Mouse (Mus musculus): Measurements from ENCODE around the gene Stc2.

Gene Stc2

DNA sequence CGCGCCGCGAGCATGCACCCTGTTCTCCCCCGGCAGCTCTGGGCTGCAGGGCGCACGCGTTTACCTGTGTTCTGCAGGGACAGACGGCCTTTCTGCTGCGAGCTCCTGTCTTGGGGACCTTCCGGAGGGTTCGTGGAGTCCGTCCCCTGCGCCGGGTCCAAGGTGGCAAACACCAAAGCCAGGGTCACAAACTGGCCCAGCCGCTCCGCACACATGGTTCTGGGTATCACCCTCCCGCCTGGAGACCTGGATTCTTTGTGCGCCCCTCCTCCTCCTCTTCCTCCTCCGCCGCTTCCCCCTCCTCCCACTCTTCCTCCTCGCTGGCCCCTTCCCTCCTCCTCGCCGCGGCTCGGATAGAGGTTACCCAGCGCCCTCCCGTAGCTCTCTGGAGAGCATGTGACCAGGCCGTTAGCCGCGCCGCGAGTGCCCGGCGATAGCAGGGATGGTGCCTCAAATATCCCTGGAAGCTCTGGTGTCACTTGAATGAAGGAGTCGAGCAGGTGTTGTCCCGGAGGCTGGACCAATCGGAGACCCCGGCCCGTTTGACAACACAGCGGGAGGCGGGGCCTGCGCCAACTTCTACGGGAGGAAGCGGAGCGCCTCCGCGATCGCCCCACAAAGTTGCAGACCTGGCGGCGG, at the start of gene Stc2:
TSS of gene Stc2 (minus strand) at position 427 of the 639 bp plus-strand sequence.
- DNase-seq, result peak; percentile 56 to 71

DNA sequence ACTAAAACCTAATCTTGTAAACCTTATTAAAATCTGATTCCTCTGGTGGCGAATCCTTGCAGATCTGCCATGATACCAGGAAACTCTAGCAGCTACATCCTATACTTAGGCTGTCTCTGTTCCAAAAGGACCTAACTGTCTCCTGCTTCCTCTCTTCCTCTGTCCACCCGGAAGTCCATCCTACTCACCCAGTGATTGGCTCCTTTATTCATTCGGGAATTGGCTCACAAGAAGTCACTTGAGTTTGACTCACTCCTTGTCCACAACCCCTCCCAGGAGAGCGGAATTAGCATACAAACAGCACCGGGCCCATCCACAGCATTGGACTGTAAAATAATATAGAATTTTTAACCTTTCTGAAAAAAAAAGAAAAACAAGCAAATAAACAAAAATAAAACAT, 47.2 kb upstream of the Stc2 start:
- DNase-seq, result no peak

DNA sequence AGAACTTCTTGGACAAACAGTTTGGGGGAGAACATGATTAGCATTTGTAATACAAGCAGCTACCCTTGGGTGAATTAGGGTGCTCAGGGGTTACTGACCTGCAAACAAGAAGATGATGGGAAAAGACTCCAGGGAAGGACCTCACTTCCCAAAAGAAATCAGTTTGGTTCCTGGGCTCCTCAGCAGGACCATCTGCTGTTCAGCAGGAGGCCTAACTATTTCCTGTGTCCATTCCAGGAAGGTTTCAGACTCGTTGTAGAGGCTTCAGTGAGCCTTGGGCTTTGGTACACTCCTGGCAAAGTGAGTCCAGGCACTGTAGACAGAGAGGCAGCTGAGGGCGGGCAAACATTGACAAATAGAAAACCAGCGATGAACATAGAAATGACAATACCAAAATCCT, 42.5 kb upstream of the Stc2 start:
- no peak for DNase-seq

DNA sequence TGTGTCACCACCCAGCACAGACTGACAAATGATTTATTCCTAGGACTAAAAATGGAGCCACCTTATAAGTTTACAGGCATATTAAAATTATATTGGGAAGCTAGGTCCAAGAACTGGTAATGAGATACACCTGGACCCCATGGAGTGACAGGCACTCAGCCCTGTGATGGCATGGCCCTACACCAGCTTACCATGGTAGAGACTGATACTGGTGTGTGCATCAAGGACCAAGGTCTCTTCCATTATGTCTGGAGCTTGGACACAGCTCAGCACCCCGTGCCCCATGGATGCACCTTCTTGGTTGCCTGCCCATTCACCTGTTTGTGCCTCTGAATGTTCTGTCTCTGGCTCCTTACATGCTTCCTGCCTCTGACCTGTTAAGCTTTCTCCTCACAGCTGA, 36.9 kb upstream of the Stc2 start:
- DNase-seq, result no peak

DNA sequence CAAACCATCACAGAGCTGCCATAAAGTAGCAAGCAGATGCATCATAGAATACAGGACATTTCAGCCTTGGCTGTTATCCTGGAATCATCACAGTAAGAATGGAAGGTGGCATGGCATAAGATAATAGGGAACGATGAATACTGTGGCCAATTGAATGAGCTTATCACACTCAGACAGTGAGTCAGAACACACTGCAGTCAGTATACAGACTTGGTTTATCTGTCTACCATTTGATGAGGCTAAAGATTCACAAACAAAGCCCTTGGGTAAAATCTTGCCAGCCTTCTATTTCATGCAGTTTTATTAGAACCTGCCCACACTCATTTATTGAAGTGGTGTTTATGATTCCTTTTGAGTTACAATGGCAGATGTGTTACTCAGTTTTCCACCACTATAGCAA, 33.2 kb upstream of the Stc2 start:
- DNase-seq, result no peak

DNA sequence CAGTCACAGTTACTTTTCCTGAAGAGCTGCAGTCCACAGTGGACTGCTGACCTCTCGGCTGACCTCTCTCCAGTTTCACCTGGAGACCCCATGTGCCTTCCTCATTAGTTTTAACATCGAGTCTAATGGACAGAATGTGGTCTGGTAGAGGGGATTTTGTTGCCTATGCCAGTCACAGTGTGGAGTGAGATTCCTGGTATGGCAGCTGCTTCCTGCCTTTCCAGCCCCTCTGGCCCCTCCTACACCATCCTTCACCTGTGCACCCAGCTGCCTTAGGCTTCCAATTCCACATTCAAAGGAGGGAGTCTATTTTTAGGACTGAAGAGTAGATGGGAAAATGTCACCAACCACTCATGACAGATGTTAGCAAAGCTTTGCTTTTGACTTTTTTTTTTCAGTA, 28.7 kb upstream of the Stc2 start:
- no peak for DNase-seq

DNA sequence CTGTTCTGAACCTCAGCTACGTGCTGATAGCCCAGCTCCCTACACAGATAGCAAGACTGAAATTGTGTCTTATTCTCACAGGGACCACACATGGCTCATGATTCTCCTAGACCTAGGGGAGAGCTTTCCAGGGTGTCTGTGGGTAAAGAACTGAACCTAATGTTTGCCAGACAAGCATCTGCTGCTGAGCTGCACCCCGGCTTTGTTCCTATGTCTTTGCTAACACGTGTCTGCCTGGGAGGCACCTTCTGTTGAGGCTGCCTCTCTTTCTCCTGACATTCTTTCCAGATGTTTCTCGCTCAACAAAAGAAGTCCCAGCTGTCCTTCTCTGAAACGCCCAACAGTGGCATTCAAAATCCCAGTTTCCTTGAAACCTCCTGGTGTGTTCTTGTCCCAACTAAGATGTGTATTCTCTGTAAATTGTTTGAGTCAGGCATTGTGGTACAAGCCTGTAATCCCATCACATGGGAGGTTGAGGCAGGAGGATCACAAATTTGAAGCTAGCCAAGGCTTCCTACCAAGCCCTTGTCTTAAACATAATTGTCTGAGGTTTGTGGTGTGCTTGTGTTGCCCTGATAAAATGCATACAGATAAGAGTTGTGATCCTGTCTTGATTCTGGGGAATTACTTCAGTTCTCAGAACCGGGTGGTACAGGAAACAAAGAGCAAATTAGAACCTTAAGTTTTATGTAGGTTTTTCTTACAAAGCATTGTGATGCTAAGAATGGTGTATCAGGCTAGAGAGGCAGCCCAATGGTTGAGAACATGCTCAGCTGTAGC, 27.0 kb upstream of the Stc2 start:
- no peak for DNase-seq

DNA sequence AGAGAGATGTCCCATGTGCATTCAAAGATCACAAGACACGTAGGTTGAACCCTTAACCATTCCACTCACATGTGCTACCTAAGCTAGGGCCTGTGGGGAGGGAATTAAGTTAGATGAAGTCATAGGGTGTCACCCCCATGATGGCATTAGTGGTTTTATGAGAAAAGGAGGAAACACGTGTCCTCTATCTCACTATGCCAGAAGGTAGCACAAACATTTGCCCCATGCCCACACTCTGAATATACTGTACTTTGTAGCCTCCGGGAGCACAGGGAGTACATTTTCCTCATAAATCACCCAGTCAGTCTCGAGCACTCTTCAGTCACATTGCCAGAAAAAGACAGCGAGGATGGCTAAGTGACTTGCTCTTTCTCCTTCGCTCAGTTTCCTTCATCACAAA, 24.2 kb upstream of the Stc2 start:
- DNase-seq, result no peak

DNA sequence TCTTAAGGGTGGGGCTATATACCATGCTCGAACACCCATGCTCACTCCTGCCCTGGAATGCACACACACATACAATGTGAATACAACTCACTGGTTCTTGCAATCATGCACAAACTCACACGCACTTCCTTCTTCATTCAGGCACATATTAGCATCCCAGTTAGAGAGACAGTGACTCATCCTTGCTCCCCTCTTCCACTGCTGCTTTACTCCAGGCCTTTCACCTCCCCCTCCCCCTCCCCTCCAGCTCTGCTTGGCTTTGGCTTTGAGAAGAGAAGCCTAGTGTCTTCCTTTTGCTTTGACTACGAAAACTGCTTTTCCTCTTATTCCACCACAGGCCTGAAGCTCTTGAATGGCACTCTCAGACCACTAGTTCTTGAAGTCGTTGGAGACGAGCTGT, 22.5 kb upstream of the Stc2 start:
- DNase-seq, result no peak

DNA sequence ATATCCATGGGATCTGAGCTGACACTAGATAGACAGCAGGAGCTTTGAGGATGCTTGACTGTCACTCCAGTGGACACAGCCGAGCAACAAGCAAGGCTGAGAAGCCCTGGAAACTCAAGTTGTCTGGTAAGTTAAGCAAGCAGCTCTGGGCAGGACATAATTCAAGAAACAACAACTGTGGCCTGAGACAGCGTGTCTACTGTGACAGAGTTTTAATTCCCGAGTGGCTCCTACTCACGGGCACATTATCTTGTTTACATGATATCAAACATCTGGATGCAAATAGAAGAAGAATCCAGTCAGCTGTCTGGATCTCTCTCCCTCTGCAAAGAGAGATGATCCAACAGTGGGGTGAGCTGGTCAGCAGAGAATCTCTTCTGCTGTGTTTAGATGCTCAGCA, 19.0 kb upstream of the Stc2 start:
- no peak for DNase-seq

DNA sequence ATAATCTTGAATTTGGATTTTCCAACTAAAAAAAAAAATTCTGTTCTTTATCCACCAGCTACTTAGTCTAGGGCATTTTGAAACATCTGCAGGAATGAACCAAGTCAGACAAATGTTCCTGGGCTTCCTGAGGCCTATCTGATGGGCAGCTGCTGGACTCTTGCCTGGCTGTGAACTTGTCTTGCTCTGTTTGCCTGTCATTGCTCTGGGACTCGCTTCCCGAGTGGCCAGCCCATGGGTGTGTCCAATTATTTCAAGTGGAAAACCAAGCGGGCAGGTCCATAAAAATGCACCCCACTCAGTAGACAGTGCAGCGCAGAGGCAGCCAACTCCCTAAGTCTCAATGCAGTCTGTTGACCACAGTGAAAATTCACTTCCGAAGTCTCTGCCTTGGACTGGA, 17.7 kb upstream of the Stc2 start:
- no peak for DNase-seq

DNA sequence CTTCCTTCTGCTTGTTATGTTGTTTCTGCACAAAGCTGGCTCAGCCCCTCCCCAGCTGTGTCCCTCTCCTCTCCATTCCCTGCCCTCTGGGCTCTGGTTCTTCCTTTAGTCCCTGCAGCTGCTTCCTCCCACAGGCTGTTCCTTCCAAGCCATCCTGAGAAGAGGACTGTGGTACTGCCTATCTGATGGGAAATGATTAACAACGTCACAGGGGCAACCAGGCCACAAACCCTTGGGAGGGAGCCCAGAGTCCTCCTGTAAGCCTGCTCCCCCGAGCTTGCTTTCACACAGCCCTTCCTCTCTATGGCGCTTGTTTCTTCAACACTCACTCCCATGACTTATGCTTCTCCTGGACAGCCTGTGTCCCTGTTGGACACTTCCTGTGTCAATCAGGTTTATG, 16.7 kb upstream of the Stc2 start:
- DNase-seq, result no peak

DNA sequence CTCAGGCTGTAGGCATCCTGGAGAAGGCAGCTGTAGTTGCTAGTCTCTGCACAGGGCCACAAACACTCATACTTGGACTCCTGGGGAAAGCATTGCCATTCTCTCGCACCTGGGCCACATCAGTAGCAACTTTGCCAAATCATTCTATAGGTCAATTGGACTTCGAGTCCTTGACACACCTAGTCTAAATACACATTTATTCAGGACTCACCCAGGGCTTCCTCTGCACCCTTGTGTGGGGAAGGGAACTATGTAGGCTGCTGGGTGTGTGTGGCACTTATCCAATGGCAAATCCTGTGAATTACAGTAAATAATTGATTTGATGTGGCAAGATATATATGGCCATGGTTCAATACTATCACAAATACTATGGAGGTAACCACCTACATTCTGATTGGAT, 14.1 kb upstream of the Stc2 start:
- no peak for DNase-seq

DNA sequence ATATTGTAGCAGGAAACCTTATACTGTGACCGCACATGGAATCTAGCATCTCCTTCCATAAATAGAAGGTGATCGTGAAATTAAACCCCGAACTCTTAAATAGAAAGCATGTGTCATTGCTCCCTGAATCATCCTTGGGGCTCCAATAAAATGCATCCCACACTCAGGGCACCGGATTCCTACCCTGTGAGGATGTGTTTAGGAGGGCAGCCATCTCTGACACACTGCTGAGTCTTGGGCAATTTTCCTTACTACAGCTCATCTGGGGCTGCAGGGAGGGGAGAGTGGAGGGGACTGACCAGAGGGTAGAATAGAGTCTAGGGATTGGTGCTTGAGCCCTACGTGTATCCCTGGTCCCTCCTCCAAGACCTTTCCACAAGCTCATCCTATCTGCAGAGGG, 12.3 kb upstream of the Stc2 start:
- DNase-seq, result no peak

DNA sequence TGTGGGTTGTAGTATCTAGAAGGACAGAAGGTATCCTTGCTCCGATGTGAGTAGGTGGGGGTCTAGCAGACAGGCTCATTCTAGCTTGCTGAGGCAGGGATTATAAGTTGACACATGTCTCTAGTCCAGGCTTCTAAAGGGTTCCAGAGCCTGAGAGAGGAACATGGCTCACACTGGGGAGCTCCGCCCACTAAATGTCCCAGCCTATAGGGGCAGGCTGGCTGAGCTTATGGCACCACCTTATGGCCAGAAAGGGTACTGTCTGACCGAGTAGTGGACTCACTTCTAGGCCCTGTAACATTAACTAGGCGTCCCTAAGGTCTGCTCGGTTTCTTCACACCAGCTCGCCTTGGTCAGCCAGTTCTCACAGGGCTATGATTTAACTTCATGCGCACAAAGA, 3.6 kb upstream of the Stc2 start:
- DNase-seq, result peak; percentile 47 to 75

DNA sequence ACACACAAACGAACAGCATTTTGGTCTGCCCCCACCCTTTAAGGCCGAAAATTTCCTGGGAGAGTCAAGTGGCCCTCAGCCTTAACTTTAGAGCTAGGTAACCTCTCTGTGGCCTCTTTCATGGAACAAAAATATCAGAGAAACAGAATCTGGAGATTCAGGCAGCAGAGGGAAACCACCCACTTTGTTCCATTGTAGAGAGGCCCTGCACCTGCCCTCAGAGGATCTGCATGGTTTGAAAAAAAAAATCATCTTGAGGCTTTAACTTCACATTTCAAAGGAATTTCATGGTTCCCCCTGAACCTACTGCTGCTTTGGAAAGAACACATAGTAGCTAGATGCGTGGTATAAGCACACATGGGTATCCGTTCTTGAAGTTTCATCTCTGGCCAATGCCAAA, 2.3 kb upstream of the Stc2 start:
- DNase-seq, result no peak

DNA sequence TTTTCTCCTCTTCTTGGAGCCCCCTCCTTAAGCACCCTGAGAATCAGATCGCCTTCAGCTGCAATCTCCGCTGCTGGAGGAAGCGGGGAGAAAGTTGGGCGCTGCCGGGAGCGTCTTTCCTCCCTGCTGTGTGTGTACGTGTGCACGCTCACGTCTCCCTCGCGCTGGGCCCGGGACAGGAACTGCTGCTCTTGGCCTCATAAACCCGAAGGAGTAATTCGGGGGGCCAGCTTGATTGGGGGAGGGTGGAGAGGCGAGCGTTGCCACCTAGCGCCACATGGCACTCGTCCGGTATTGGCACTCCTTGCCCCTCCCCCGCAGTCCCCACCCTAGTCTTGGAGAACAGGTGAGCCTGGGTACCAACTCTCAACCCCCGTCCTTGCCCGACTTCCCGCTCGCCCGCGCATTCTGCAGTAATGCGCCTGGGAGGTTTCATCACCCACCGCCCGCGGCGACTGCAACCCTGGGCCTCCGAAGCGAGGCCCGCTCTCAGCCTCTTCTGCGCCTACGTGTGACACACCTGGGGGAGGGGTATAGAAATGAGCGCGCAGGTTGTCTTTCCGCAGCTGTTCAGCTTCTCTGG, 1.5 kb upstream of the Stc2 start:
- DNase-seq, result peak in 1 of 2 experiments; percentile 6

DNA sequence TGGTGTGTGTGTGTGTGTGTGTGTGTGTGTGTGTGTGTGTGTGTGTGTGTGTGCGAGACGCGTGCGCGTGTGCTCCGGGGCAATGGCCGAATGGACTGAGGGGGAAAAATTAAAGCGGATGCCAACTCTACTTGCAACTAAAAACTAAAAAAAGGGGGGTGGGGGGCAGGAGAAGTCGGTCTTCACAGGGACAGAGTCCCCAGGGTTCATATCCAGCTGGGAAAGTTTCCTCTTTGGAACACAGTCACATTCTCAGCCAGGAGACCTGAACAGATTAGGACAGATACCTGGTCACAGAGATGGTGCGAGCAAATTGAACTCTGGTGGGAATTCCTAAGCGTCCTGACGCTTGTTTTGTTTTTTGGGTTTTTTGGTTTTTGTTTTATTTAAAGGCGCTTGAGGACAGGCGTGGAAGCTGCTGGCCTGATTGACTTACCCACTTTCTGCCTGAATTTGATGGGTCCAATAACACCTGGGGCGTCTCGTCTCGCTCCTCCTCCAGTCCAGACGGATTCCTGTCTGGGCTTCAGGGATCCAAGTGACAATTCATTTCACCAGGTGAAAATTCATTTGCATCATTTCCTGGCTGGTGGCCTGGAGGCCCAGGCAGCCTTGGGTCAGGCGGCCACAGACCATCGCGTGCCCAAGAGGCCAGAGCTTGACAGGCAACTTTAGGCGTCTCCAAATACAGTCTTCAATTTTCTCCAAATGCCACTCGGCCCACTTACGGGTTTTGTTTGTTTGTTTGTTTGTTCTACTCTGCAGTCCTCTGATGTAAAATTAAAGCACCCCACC, 759 bp upstream of the Stc2 start:
- no peak for DNase-seq

DNA sequence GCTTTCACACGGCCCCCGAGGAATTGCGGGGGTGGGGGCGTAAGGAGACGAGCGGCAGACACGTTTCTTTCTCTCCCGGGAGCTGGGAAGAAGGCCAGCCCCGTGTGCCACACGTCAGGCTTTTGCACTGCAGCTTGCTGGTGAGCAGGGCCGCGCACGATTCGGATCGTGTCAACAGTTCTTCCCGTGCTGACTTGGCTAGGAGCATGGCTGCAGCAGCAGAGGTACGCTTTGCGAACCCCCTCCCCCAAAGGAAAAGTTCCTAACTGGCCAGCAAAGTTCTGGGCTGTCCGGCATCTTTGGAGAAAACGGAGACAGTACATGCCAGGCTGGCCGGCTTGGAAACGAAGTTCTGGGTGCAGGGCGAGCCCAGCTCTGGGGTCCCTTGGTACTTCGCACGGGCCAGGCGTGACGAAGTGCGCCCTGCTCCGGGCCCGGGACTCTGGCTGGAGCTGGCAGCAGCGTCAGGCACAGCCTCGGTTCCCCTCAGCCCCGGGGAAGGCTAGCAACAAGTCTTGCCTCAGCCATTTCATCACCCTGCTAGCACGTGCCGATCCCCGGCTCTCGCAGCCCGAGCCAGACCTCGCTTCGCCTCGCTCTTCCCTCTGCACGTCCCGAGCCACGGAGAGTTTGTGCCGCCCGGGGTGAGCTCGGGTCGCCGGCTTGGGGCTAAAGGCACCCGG, 768 bp downstream of the Stc2 start:
- DNase-seq, result peak; percentile 48 to 66

DNA sequence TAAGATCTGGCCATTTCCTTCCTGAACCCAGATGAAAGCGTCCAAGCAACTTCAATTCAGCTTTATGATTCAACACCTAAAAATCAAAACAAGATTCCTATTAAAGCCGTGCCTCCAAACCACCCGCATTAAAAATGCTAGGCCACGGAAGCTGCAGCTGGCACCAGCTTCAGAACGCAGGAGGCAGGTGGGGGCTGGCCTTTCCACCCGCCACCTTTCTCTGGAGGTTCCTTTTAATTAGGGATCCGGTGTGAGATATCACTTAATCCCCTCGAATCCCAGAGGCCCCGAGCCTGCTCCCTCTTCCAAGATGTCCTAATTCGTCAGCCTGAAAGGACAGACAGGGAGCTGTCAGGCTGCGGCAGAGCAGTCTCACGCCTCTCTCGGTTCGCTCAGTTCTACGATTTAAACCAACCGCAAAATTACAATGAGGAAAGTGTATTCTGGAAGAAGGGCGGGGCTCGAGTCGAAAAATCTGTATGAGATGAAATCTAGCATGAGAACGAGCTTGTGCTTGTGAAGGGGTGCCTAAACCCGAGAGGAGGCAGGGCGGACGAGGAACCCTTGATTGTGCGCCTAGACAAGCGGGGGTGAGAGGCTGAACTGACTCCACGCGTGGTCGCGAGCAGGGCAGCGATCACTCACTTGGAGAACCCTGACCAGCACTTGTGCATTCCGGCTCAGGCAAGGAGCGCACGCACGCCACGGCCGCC, 1.5 kb downstream of the Stc2 start:
- peak in 1 of 2 experiments; percentile 28 for DNase-seq

DNA sequence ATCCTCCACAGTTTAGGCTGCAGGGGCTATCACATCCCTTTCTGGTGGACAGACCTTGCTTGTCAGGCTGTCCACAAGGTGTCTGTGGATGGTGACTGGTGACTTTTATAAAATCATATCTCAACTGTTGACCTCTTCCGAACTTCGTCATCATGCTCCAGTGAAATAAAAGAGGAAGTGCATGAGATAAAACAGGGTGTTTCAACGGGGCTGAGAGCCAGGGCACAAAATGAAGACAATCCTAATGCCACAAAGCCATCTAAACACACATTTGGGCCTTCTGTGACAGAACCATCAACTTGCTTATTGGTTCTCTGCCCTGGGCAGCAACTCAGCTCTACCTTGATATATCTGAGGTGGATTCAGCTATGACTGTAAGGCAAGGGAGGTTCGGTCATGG, 3.0 kb downstream of the Stc2 start:
- no peak for DNase-seq

DNA sequence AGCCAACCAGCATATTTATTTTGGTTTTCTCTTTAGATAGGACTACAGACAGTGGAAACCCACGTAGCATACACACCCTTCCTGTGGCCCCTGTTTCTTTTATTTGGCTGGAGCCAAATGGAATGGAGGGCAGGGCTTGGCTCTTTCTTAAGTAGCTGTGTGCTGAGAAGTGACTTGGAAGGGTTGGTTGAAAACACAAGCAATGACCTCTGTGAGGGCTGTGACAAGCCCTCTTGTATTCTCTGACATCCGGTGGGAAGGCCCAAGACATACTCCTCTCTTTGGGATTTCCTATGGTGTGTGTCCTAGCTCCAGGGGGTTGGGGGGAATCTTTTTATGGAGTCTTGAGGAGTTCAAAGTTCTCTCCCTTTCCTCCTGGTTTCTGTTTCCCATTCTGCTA, 3.5 kb downstream of the Stc2 start:
- no peak for DNase-seq

All from lung, postnatal 4 days (tissue).